Mouse (Mus musculus): Measurements from ENCODE around the gene Piezo1.

Gene Piezo1

GRCm38 (mm10) chr8:122544138-122544537 lies 7.0 kb downstream of the Piezo1 start:
- DNase-seq, result no peak

GRCm38 (mm10) chr8:122538310-122539076 lies 12.6 kb downstream of the Piezo1 start:
- DNase-seq, result no peak

- DNase-seq, result no peak
Observed at GRCm38 (mm10) chr8:122537812-122538211, 13.3 kb downstream of the Piezo1 start.

GRCm38 (mm10) chr8:122537033-122537432 lies 14.1 kb downstream of the Piezo1 start:
- DNase-seq, result no peak

- no peak for DNase-seq
Observed at GRCm38 (mm10) chr8:122531312-122531711, 19.8 kb downstream of the Piezo1 start.

- DNase-seq, result no peak
Observed at GRCm38 (mm10) chr8:122529159-122529558, 22.0 kb downstream of the Piezo1 start.

- no peak for DNase-seq
Observed at GRCm38 (mm10) chr8:122527937-122528336, 23.2 kb downstream of the Piezo1 start.

- no peak for DNase-seq
Observed at GRCm38 (mm10) chr8:122526526-122527170, 24.5 kb downstream of the Piezo1 start.

GRCm38 (mm10) chr8:122526084-122526483 lies 25.0 kb downstream of the Piezo1 start:
- no peak for DNase-seq

GRCm38 (mm10) chr8:122525004-122525403 lies 26.1 kb downstream of the Piezo1 start:
- DNase-seq, result no peak

GRCm38 (mm10) chr8:122524506-122524905 lies 26.6 kb downstream of the Piezo1 start:
- DNase-seq, result no peak

GRCm38 (mm10) chr8:122523652-122524360 lies 27.3 kb downstream of the Piezo1 start:
- peak; percentile 23 to 29 for DNase-seq

- DNase-seq, result peak in 1 of 2 experiments; percentile 16
Observed at GRCm38 (mm10) chr8:122522796-122523651, 28.1 kb downstream of the Piezo1 start.

GRCm38 (mm10) chr8:122520611-122521010 lies 30.5 kb downstream of the Piezo1 start:
- no peak for DNase-seq

GRCm38 (mm10) chr8:122517541-122518190 lies 33.5 kb downstream of the Piezo1 start:
- DNase-seq, result no peak

GRCm38 (mm10) chr8:122515699-122516098 lies 35.4 kb downstream of the Piezo1 start:
- DNase-seq, result no peak

GRCm38 (mm10) chr8:122512392-122512791 lies 38.7 kb downstream of the Piezo1 start:
- DNase-seq, result no peak

GRCm38 (mm10) chr8:122511552-122511951 lies 39.6 kb downstream of the Piezo1 start:
- DNase-seq, result no peak

GRCm38 (mm10) chr8:122500856-122501255 lies 50.3 kb downstream of the Piezo1 start:
- peak; percentile 78 to 84 for DNase-seq

GRCm38 (mm10) chr8:122497912-122498311 lies 53.2 kb downstream of the Piezo1 start:
- DNase-seq, result no peak

- DNase-seq, result no peak
Observed at GRCm38 (mm10) chr8:122497016-122497734, 54.0 kb downstream of the Piezo1 start.
